In genomic region chr15:75060505-75060904, GRCm38 (mm10) we compare ENCODE assay signal across 10 mouse cellular contexts. TPM values are rescaled to one million over a fixed set of nuclear protein-coding genes. Genes with fewer than 3 reads are reported as not detected.
DNase-seq lines count a peak whose midpoint lies in the region; ATAC-seq and TF ChIP-seq lines count a peak whose summit lies in the region.
"Had no signal": no experiment of that assay in that cellular context is flagged by ENCODE, and none has a peak within 500 bp of the region (broad histone marks: within the 10 kb centered on the region; RNA-seq: fewer than 3 reads in every experiment).

No protein-coding gene starts in this region.

- H3K4me3 ChIP-seq in heart, embryonic 12.5 days, result no peak overlapping the region
- no peak overlapping the region for H3K4me3 ChIP-seq in C2C12 (ENCODE audit: insufficient read depth, poor library complexity, severe bottlenecking)
- H3K4me3 ChIP-seq: embryonic facial prominence, embryonic 13.5 days; lung, embryonic 15.5 days had no signal

- no peaks in the 10 kb centered on the region for H3K36me3 ChIP-seq in heart, embryonic 12.5 days
- H3K36me3 ChIP-seq in C2C12 (ENCODE audit: control insufficient read depth, insufficient read depth), result no peaks in the 10 kb centered on the region
- H3K36me3 ChIP-seq: embryonic facial prominence, embryonic 13.5 days; lung, embryonic 15.5 days had no signal

- H3K79me3 ChIP-seq in C2C12 (ENCODE audit: low read depth), result no peaks in the 10 kb centered on the region

- H3K27me3 ChIP-seq in heart, embryonic 12.5 days (replicated peaks), result no peaks in the 10 kb centered on the region
- no peaks in the 10 kb centered on the region for H3K27me3 ChIP-seq in C2C12 (ENCODE audit: control insufficient read depth, insufficient read depth, insufficient read length)
- H3K27me3 ChIP-seq: embryonic facial prominence, embryonic 13.5 days; lung, embryonic 15.5 days had no signal

- no peak overlapping the region for H3K9ac ChIP-seq in heart, embryonic 12.5 days
- H3K9ac ChIP-seq: embryonic facial prominence, embryonic 13.5 days; lung, embryonic 15.5 days had no signal

- no peaks in the 10 kb centered on the region for H3K79me2 ChIP-seq in C2C12 (ENCODE audit: control insufficient read depth, insufficient read depth)

- no peak overlapping the region for H3K4me2 ChIP-seq in heart, embryonic 12.5 days
- H3K4me2 ChIP-seq: embryonic facial prominence, embryonic 13.5 days; lung, embryonic 15.5 days had no signal

- no peaks in the 10 kb centered on the region for H3K4me1 ChIP-seq in heart, embryonic 12.5 days (replicated peaks)
- H3K4me1 ChIP-seq: embryonic facial prominence, embryonic 13.5 days; lung, embryonic 15.5 days had no signal

- peak; percentile 40 for TF ChIP-seq CTCF in C2C12 (IDR thresholded peaks at IDR 0.05; ENCODE audit: control insufficient read depth, insufficient read depth, insufficient read length)

- no peak overlapping the region for H3K27ac ChIP-seq in heart, embryonic 12.5 days (ENCODE audit: poor library complexity, severe bottlenecking)
- H3K27ac ChIP-seq: embryonic facial prominence, embryonic 13.5 days; lung, embryonic 15.5 days had no signal

- no peak for ATAC-seq in heart, embryonic 12.5 days (ENCODE audit: insufficient number of reproducible peaks, low FRiP score)

- H3ac ChIP-seq in C2C12 (ENCODE audit: control insufficient read depth, insufficient read length, low read depth), result no peak overlapping the region

- no peaks in the 10 kb centered on the region for H3K9me3 ChIP-seq in heart, embryonic 12.5 days (replicated peaks)
- H3K9me3 ChIP-seq: embryonic facial prominence, embryonic 13.5 days; lung, embryonic 15.5 days had no signal

- DNase-seq in heart, adult 18-20 months, result peak; percentile 57 to 64
- DNase-seq in adrenal gland, adult 2 months, result peak; percentile 63
- peak; percentile 1 for DNase-seq in embryo, embryonic 11.5 days (ENCODE audit: low read depth, low spot score)
- DNase-seq in kidney, postnatal 25 days, result peak; percentile 14 to 49
- DNase-seq in lung, postnatal 36 days, result peak; percentile 69
- peak; percentile 38 for DNase-seq in testis, postnatal 14 days (ENCODE audit: low spot score)

TF ChIP-seq in C2C12, 6 proteins besides CTCF, POLR2A, EP300 and RAD21:
- no peak for TF ChIP-seq MAX (IDR thresholded peaks at IDR 0.05)
- no peak for TF ChIP-seq MYOD1 (IDR thresholded peaks at IDR 0.05; ENCODE audit: control insufficient read depth, insufficient read length, low read depth)
- TF ChIP-seq MYOG (IDR thresholded peaks at IDR 0.05; ENCODE audit: control insufficient read depth, extremely low read depth, insufficient read length), result no peak
- no peak for TF ChIP-seq FOSL1 (IDR thresholded peaks at IDR 0.05; ENCODE audit: insufficient read depth, low read length, poor library complexity, severe bottlenecking)
- no peak for TF ChIP-seq USF1 (IDR thresholded peaks at IDR 0.05; ENCODE audit: low read depth)
- no peak for TF ChIP-seq CEBPB (IDR thresholded peaks at IDR 0.05; ENCODE audit: low read depth)

RNA-seq across cellular contexts. Expression of gene Ly6c1, which starts 11.9 kb away (rescaled TPM):
- 100 to 1,000 TPM; 256 to 283 TPM for total RNA-seq in heart, adult 18-20 months (2021)
- 0.91 and 1.2 TPM in 2 replicates for polyA plus RNA-seq in heart, embryonic 12.5 days (2016; fragmentation: Nextera tagmentation; extraction: Ambion mirVana)
- polyA plus RNA-seq in C2C12 (2012; fragmentation: generic; extraction: Trizol), result 38.8 TPM
- total RNA-seq in adrenal gland, adult 2 months (2021), result 100 to 1,000 TPM in 1 of 2 experiments, 10 to 100 TPM in 1; 88.0 to 148 TPM
- polyA plus RNA-seq in adrenal gland, adult 2 months (2012; rRNA removed), result 234 and 281 TPM in 2 replicates

RNA-seq across cellular contexts. Expression of gene Ly6c2, which starts 51.3 kb away (rescaled TPM):
- total RNA-seq in heart, adult 18-20 months (2021), result 10 to 100 TPM in 1 of 2 experiments, 1 to 10 TPM in 1; 9.1 to 10.0 TPM
- not detected in 2 replicates for polyA plus RNA-seq in heart, embryonic 12.5 days (2016; fragmentation: Nextera tagmentation; extraction: Ambion mirVana)
- 12.3 TPM for polyA plus RNA-seq in C2C12 (2012; fragmentation: generic; extraction: Trizol)
- 1 to 10 TPM; 4.1 to 4.4 TPM for total RNA-seq in adrenal gland, adult 2 months (2021)
- polyA plus RNA-seq in adrenal gland, adult 2 months (2012; rRNA removed), result 4.9 and 6.5 TPM in 2 replicates

Comparison
In these comparisons a context has a peak if more than half of its experiments do, and no peak if none do; other contexts are left out.
1. DNase-seq: peak in every context shown above with its lines; median percentile 69 in lung, postnatal 36 days; 63 in adrenal gland, adult 2 months; 60 in heart, adult 18-20 months; 38 in testis, postnatal 14 days; 32 in kidney, postnatal 25 days; 1 in embryo, embryonic 11.5 days.
2. RNA of gene Ly6c1, which starts 11.9 kb away (polyA plus RNA-seq): 234 to 281 TPM in adrenal gland, adult 2 months and 38.8 TPM in C2C12 (single experiment); 0.91 to 1.2 TPM in heart, embryonic 12.5 days; every median in the first group is over 10 times any median in the second.